Mouse (Mus musculus) embryo, embryonic 11.5 days (tissue): ENCODE data around the gene Srsf3.
"Not testable (repeated sequence)": the region's sequence is repeated elsewhere in the genome, so short reads cannot be mapped to it uniquely, and the experiment has no call there.

Experiments
- DNase-seq: peaks from one replicate; pipeline ENCODE4 v3.0.0-alpha.2; 2012; ENCODE audit warnings: low read depth, low spot score

The Srsf3 gene

GRCm38 (mm10) chr17:29018292-29018984, 14.0 kb upstream of the Srsf3 start:
- DNase-seq, result no peak

- no peak for DNase-seq
These were observed 13.0 kb upstream of the Srsf3 start for GRCm38 (mm10) chr17:29019391-29019790.

GRCm38 (mm10) chr17:29020444-29020843, 12.0 kb upstream of the Srsf3 start:
- no peak for DNase-seq

- no peak for DNase-seq
These were observed 10.1 kb upstream of the Srsf3 start for GRCm38 (mm10) chr17:29022230-29022819.

GRCm38 (mm10) chr17:29023346-29023745, 9.1 kb upstream of the Srsf3 start:
- no peak for DNase-seq

- DNase-seq, result no peak
These were observed 8.2 kb upstream of the Srsf3 start for GRCm38 (mm10) chr17:29024047-29024892.

- DNase-seq, result no peak
These were observed 7.4 kb upstream of the Srsf3 start for GRCm38 (mm10) chr17:29024896-29025565.

GRCm38 (mm10) chr17:29026652-29027356, 5.6 kb upstream of the Srsf3 start:
- DNase-seq, result no peak

GRCm38 (mm10) chr17:29030321-29031034, 1.9 kb upstream of the Srsf3 start:
- no peak for DNase-seq

- DNase-seq, result not testable (repeated sequence)
These were observed 1.2 kb upstream of the Srsf3 start for GRCm38 (mm10) chr17:29031085-29031711.

- no peak for DNase-seq
These were observed 606 bp upstream of the Srsf3 start for GRCm38 (mm10) chr17:29031771-29032273.

- DNase-seq, result no peak
These were observed 1.2 kb downstream of the Srsf3 start for GRCm38 (mm10) chr17:29033569-29034061.

- DNase-seq, result no peak
These were observed 1.8 kb downstream of the Srsf3 start for GRCm38 (mm10) chr17:29034264-29034663.

GRCm38 (mm10) chr17:29035506-29035905, 3.1 kb downstream of the Srsf3 start:
- DNase-seq, result no peak

- no peak for DNase-seq
These were observed 6.9 kb downstream of the Srsf3 start for GRCm38 (mm10) chr17:29039351-29039750.

- DNase-seq, result not testable (repeated sequence)
These were observed 9.2 kb downstream of the Srsf3 start for GRCm38 (mm10) chr17:29041632-29042031.

- DNase-seq, result no peak
These were observed 10.1 kb downstream of the Srsf3 start for GRCm38 (mm10) chr17:29042569-29042968.

- DNase-seq, result no peak
These were observed 11.2 kb downstream of the Srsf3 start for GRCm38 (mm10) chr17:29043583-29043982.

GRCm38 (mm10) chr17:29044146-29044924, 11.9 kb downstream of the Srsf3 start:
- DNase-seq, result no peak
